Mouse (Mus musculus) MEL (cell line): ENCODE measurements around the gene Cnst. TPM values are rescaled to one million over a fixed set of nuclear protein-coding genes. Genes with fewer than 3 reads are reported as not detected.

Experiments used
- DNase-seq: peaks from one replicate; pipeline ENCODE4 v3.0.0; 2011; ENCODE audit warnings: low read depth, low spot score
- H3K27ac ChIP-seq: 2 replicates; pipeline ENCODE4 v1.5.1; 2012; ENCODE audit warnings: low read depth, mild to moderate bottlenecking, control low read depth, low read length, moderate library complexity; ENCODE audit not compliant: control insufficient read depth
- H3K27me3 ChIP-seq, 2 experiments: fragments of 150-350 bp in 1 of 2; sonication (generic) in 1 of 2; 2 replicates each; pipeline ENCODE4 v1.6.1; 2012; ENCODE audit warnings: low read length in 2 of 2, mild to moderate bottlenecking in 2 of 2, improper control_type of control experiment in 1 of 2, moderate library complexity in 1 of 2; ENCODE audit not compliant: insufficient read depth in 2 of 2, control insufficient read depth in 1 of 2
- H3K36me3 ChIP-seq, 2 experiments: 2 replicates each; pipeline ENCODE4 v1.6.1; 2012 to 2014; ENCODE audit warnings: low read length in 2 of 2, improper control_type of control experiment in 1 of 2, inconsistent platforms in 1 of 2, mild to moderate bottlenecking in 1 of 2; ENCODE audit not compliant: insufficient read depth in 2 of 2, control insufficient read depth in 1 of 2
- H3K4me1 ChIP-seq, 2 experiments: fragments of 150-350 bp in 1 of 2; sonication (generic) in 1 of 2; 2 replicates each; pipeline ENCODE4 v1.6.1; 2012; ENCODE audit warnings: low read length in 2 of 2, improper control_type of control experiment in 1 of 2, mild to moderate bottlenecking in 1 of 2; ENCODE audit not compliant: insufficient read depth in 2 of 2, control insufficient read depth in 1 of 2
- H3K4me3 ChIP-seq, 2 experiments: fragments of 150-350 bp in 1 of 2; sonication (generic) in 1 of 2; 2 replicates each; pipeline ENCODE4 v1.5.1; 2012; ENCODE audit warnings: low read depth in 2 of 2, low read length in 2 of 2, mild to moderate bottlenecking in 2 of 2, moderate library complexity in 2 of 2, control low read depth in 1 of 2, improper control_type of control experiment in 1 of 2; ENCODE audit not compliant: control insufficient read depth in 1 of 2, insufficient read depth in 1 of 2
- H3K79me2 ChIP-seq: 2 replicates; pipeline ENCODE4 v1.6.1; 2012; ENCODE audit warnings: mild to moderate bottlenecking, low read length, moderate library complexity; ENCODE audit not compliant: control insufficient read depth, poor library complexity, insufficient read depth
- H3K9ac ChIP-seq: 2 replicates; pipeline ENCODE4 v1.6.1; 2012; ENCODE audit warnings: low read depth, mild to moderate bottlenecking, control low read depth, low read length, moderate library complexity; ENCODE audit not compliant: control insufficient read depth, poor library complexity, severe bottlenecking
- H3K9me3 ChIP-seq: fragments of 150-350 bp; sonication (generic); replicated peaks from 2 replicates; pipeline ENCODE4 v1.6.1; 2012; ENCODE audit warnings: mild to moderate bottlenecking, low read length, improper control_type of control experiment, moderate library complexity; ENCODE audit not compliant: insufficient read depth
- BHLHE40 ChIP-seq: IDR thresholded peaks from 2 replicates; pipeline ENCODE4 v1.6.1; 2012; ENCODE audit warnings: low read depth, mild to moderate bottlenecking, inconsistent platforms, low read length, improper control_type of control experiment, borderline replicate concordance
- CHD1 ChIP-seq: IDR thresholded peaks from 2 replicates; pipeline ENCODE4 v1.6.1; 2012; ENCODE audit warnings: low read depth, mild to moderate bottlenecking, inconsistent platforms, low read length, improper control_type of control experiment
- CHD2 ChIP-seq: IDR thresholded peaks from 2 replicates; pipeline ENCODE4 v1.6.1; 2011; ENCODE audit warnings: low read length, improper control_type of control experiment
- ELF1 ChIP-seq: IDR thresholded peaks from 2 replicates; pipeline ENCODE4 v1.6.1; 2014; ENCODE audit warnings: low read depth, mild to moderate bottlenecking, inconsistent platforms, low read length, improper control_type of control experiment, moderate library complexity
- EP300 ChIP-seq, 2 experiments: IDR thresholded peaks; 2 replicates each; pipeline ENCODE4 v1.6.1; 2011; ENCODE audit warnings: improper control_type of control experiment in 2 of 2, low read length in 2 of 2, low read depth in 1 of 2, mild to moderate bottlenecking in 1 of 2
- ETS1 ChIP-seq: IDR thresholded peaks from 2 replicates; pipeline ENCODE4 v1.6.1; 2012; ENCODE audit warnings: low read depth, mild to moderate bottlenecking, inconsistent platforms, low read length, improper control_type of control experiment, moderate library complexity
- GATA1 ChIP-seq: IDR thresholded peaks from 2 replicates; pipeline ENCODE4 v1.6.1; 2011; ENCODE audit warnings: low read depth, low read length, improper control_type of control experiment
- HCFC1 ChIP-seq: IDR thresholded peaks from 2 replicates; pipeline ENCODE4 v1.6.1; 2012; ENCODE audit warnings: low read depth, mild to moderate bottlenecking, inconsistent platforms, low read length, improper control_type of control experiment, moderate library complexity
- KAT2A ChIP-seq: conservative IDR thresholded peaks from 2 replicates; pipeline ENCODE4 v1.6.1; 2012; ENCODE audit warnings: low read depth, low read length, improper control_type of control experiment, inconsistent platforms
- MAFK ChIP-seq: IDR thresholded peaks from 2 replicates; pipeline ENCODE4 v1.6.1; 2011; ENCODE audit warnings: low read depth, mild to moderate bottlenecking, low read length, improper control_type of control experiment, borderline replicate concordance
- MAX ChIP-seq: IDR thresholded peaks from 2 replicates; pipeline ENCODE4 v1.6.1; 2011; ENCODE audit warnings: low read length, improper control_type of control experiment
- MAZ ChIP-seq: IDR thresholded peaks from 2 replicates; pipeline ENCODE4 v1.6.1; 2012; ENCODE audit warnings: low read depth, mild to moderate bottlenecking, inconsistent platforms, low read length, improper control_type of control experiment
- MXI1 ChIP-seq: IDR thresholded peaks from 2 replicates; pipeline ENCODE4 v1.6.1; 2011; ENCODE audit warnings: mild to moderate bottlenecking, low read depth, low read length, improper control_type of control experiment
- MYB ChIP-seq: IDR thresholded peaks from 2 replicates; pipeline ENCODE4 v1.6.1; 2011; ENCODE audit warnings: mild to moderate bottlenecking, low read depth, low read length, improper control_type of control experiment
- NRF1 ChIP-seq: IDR thresholded peaks from 2 replicates; pipeline ENCODE4 v1.6.1; 2014; ENCODE audit warnings: low read depth, mild to moderate bottlenecking, inconsistent platforms, low read length, improper control_type of control experiment, moderate library complexity; ENCODE audit not compliant: poor library complexity, insufficient read depth, severe bottlenecking
- POLR2A ChIP-seq, 2 experiments: IDR thresholded peaks; 2 replicates each; pipeline ENCODE4 v1.6.1; 2011 to 2012; ENCODE audit warnings: low read length in 2 of 2, mild to moderate bottlenecking in 2 of 2, control low read depth in 1 of 2, improper control_type of control experiment in 1 of 2, low read depth in 1 of 2, moderate library complexity in 1 of 2; ENCODE audit not compliant: control insufficient read depth in 1 of 2, insufficient read depth in 1 of 2, poor library complexity in 1 of 2
- RCOR1 ChIP-seq: IDR thresholded peaks from 2 replicates; pipeline ENCODE4 v1.6.1; 2012; ENCODE audit warnings: low read depth, mild to moderate bottlenecking, inconsistent platforms, low read length, improper control_type of control experiment
- SIN3A ChIP-seq: IDR thresholded peaks from 2 replicates; pipeline ENCODE4 v1.6.1; 2012; ENCODE audit warnings: low read length, improper control_type of control experiment, inconsistent platforms
- SMC3 ChIP-seq: IDR thresholded peaks from 2 replicates; pipeline ENCODE4 v1.6.1; 2011; ENCODE audit warnings: low read depth, low read length, improper control_type of control experiment
- TAL1 ChIP-seq: IDR thresholded peaks from 2 replicates; pipeline ENCODE4 v1.6.1; 2012; ENCODE audit warnings: mild to moderate bottlenecking, inconsistent platforms, low read length, moderate library complexity, mixed read lengths
- TBP ChIP-seq: IDR thresholded peaks from 2 replicates; pipeline ENCODE4 v1.8.0; 2011; ENCODE audit warnings: low read depth, low read length, improper control_type of control experiment
- TCF12 ChIP-seq: IDR thresholded peaks from 2 replicates; pipeline ENCODE4 v1.6.1; 2014; ENCODE audit warnings: low read depth, mild to moderate bottlenecking, inconsistent platforms, low read length, improper control_type of control experiment, moderate library complexity
- UBTF ChIP-seq: IDR thresholded peaks from 2 replicates; pipeline ENCODE4 v1.6.1; 2012; ENCODE audit warnings: low read depth, mild to moderate bottlenecking, inconsistent platforms, low read length, improper control_type of control experiment, moderate library complexity, borderline replicate concordance; ENCODE audit not compliant: insufficient read depth
- ZNF384 ChIP-seq: IDR thresholded peaks from 2 replicates; pipeline ENCODE4 v1.6.1; 2012; ENCODE audit warnings: low read depth, mild to moderate bottlenecking, inconsistent platforms, low read length, improper control_type of control experiment
- polyA plus RNA-seq, 2 experiments: library from polyadenylated mRNA; stranded (reverse) in 1 of 2; unstranded in 1 of 2; fragments of >175 nt in 1 of 2; fragments of >200 nt in 1 of 2; gene quantifications; 2 replicates each; pipeline versions ENCODE4 v1.2.1 to v1.2.4; 2012; ENCODE audit warnings: low replicate concordance in 2 of 2, low read depth in 1 of 2; ENCODE audit not compliant: insufficient read length in 2 of 2, insufficient read depth in 1 of 2, missing spikeins in 1 of 2
- total RNA-seq: library from RNA; depleted of rRNA; stranded (reverse); fragments of 300-350 nt; gene quantifications from 2 replicates; pipeline ENCODE4 v1.2.3, GENCODE M21; 2012

Cnst gene
- total and polyA plus RNA-seq, 3 experiments: 10.4 to 12.1 TPM; not detected in 1

DNA sequence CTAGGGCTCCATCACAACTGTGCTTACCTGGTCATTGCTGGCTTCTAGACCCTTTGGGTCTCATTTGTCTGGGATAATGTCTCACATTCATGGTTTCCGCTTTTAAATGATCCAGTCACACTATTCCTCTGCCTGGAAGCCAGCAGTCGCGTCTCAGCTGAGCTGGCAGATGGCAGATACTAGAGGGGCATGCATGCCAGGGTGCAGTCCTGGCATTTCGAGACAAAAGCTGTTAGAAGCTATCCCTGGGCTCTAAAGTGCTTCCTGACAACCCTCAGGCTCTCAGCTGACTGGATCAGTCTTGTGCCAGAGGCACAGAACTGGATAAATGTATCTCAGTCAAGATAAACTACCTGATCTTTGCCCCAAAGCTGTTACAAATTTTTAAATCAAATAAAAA, 42.1 kb downstream of the Cnst start:
- no peaks in the 10 kb centered on the region for H3K9me3 ChIP-seq
- no peaks in the 10 kb centered on the region for H3K27me3 ChIP-seq
- H3K4me1 ChIP-seq: peaks cover 8 to 16% of the 10 kb centered on the region in 2 experiments
- no peak overlapping the region for H3K4me3 ChIP-seq
- no peak for TF ChIP-seq MAX
- TF ChIP-seq TAL1: no peak
- no peak for TF ChIP-seq EP300 (IDR thresholded peaks at IDR 0.05; ENCODE audit: low read depth in 1 of 2, low read length in 2 of 2)
- no peak for TF ChIP-seq MXI1
- no peak for TF ChIP-seq TBP
- no peak for TF ChIP-seq UBTF
- no peak for TF ChIP-seq ELF1
- TF ChIP-seq BHLHE40: no peak
- TF ChIP-seq POLR2A (IDR thresholded peaks at IDR 0.05; ENCODE audit: control insufficient read depth in 1 of 2, insufficient read depth in 1 of 2, low read depth in 1 of 2, low read length in 2 of 2, poor library complexity in 1 of 2): no peak
- no peak for TF ChIP-seq KAT2A
- no peak for TF ChIP-seq MAFK
- no peak for TF ChIP-seq RCOR1
- TF ChIP-seq CHD1: no peak
- no peak for TF ChIP-seq ZNF384
- TF ChIP-seq SIN3A: no peak
- no peak for TF ChIP-seq MAZ
- TF ChIP-seq ETS1: no peak
- no peak for TF ChIP-seq CHD2
- TF ChIP-seq MYB: no peak
- H3K36me3 ChIP-seq: peaks cover 0 to 15% of the 10 kb centered on the region in 2 experiments; a peak in 2 of 4 replicates
- H3K27ac ChIP-seq: no peak overlapping the region
- DNase-seq: no peak
- H3K9ac ChIP-seq: no peak overlapping the region
- no peaks in the 10 kb centered on the region for H3K79me2 ChIP-seq

DNA sequence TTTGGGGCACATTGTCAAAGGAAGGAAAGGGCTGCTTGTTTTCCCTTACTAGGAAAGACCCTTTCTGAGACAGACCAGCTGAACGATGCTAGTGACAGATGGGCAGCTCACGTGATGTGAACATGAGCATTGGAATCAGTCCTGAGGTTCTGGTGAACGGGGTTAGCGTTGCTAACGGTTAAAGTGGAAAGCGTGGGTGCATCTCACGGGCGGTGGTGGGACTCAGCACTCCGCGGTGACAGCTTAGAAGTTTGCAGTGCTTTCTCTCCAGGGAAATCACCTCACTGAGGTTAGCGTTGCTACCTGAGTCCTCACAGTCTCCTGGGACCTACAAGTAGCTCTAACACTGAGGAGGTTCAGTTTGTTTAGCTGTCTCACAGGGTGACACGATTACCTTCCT, 45.5 kb downstream of the Cnst start:
- H3K9me3 ChIP-seq: no peaks in the 10 kb centered on the region
- H3K27me3 ChIP-seq: no peaks in the 10 kb centered on the region
- no peak overlapping the region for H3K9ac ChIP-seq
- H3K36me3 ChIP-seq: no peaks in the 10 kb centered on the region
- no peak overlapping the region for H3K27ac ChIP-seq
- DNase-seq: no peak
- H3K4me1 ChIP-seq: no peaks in the 10 kb centered on the region
- H3K79me2 ChIP-seq: no peaks in the 10 kb centered on the region
- TF ChIP-seq HCFC1 (no peak), TBP (no peak), SMC3 (no peak), NRF1 (no peak), GATA1 (no peak), MYB (no peak), TCF12 (no peak), KAT2A (no peak), RCOR1 (no peak), ZNF384 (no peak)
- H3K4me3 ChIP-seq: no peak overlapping the region
